Mouse (Mus musculus) gastrocnemius, postnatal 14 days (tissue): ENCODE results near the gene Pth1r. TPM values are rescaled to one million over a fixed set of nuclear protein-coding genes. Genes with fewer than 3 reads are reported as not detected.

Source experiments
- DNase-seq: peaks from one replicate; pipeline ENCODE4 v3.0.0; 2021; ENCODE audit warnings: mixed read lengths
- intact Hi-C: fragments of 180-260 bp; cut with DNase I; formaldehyde crosslinking; loops from one replicate; pipeline ENCODE4 v1.15.1; 2025; ENCODE audit warnings: low total_unique reads
- total RNA-seq, 2 experiments: library from RNA; stranded (reverse); gene quantifications; 2 replicates each; pipeline ENCODE4 v1.2.3; 2021

The Pth1r gene
- total RNA-seq, 2 experiments from 2014 or later, result 2.7 to 4.3 TPM

- DNase-seq, result no peak
- intact Hi-C loops, result no loop called here
These were observed 6.8 kb upstream of the Pth1r start for GRCm38 (mm10) chr9:110753773-110754172.

GRCm38 (mm10) chr9:110752917-110753435 lies 6.0 kb upstream of the Pth1r start:
- intact Hi-C loops, result no loop called here
- DNase-seq, result no peak

- intact Hi-C loops, result no loop called here
- no peak for DNase-seq
These were observed 4.5 kb upstream of the Pth1r start for GRCm38 (mm10) chr9:110751412-110751811.

- intact Hi-C loops, result no loop called here
- DNase-seq, result no peak
These were observed 3.7 kb upstream of the Pth1r start for GRCm38 (mm10) chr9:110750404-110751187.

GRCm38 (mm10) chr9:110748451-110748850 lies 1.5 kb upstream of the Pth1r start:
- intact Hi-C loops, result no loop called here
- no peak for DNase-seq

- DNase-seq, result no peak
- intact Hi-C loops, result no loop called here
These were observed 707 bp downstream of the Pth1r start for GRCm38 (mm10) chr9:110746238-110746637.

GRCm38 (mm10) chr9:110745752-110746151 lies 1.2 kb downstream of the Pth1r start:
- DNase-seq, result no peak
- intact Hi-C loops, result no loop called here

- intact Hi-C loops, result no loop called here
- DNase-seq, result peak; percentile 57
These were observed 3.3 kb downstream of the Pth1r start for GRCm38 (mm10) chr9:110743456-110744323.

- intact Hi-C loops, result no loop called here
- peak; percentile 36 for DNase-seq
These were observed 3.9 kb downstream of the Pth1r start for GRCm38 (mm10) chr9:110742951-110743455.

GRCm38 (mm10) chr9:110742295-110742950 lies 4.5 kb downstream of the Pth1r start:
- intact Hi-C loops, result no loop called here
- DNase-seq, result no peak

GRCm38 (mm10) chr9:110741711-110742294 lies 5.1 kb downstream of the Pth1r start, which contains the start of gene Myl3:
Gene Myl3 (plus strand): TSS chr9:110741861.
- intact Hi-C loops, result no loop called here
- DNase-seq, result no peak

GRCm38 (mm10) chr9:110739961-110740360 lies 7.0 kb downstream of the Pth1r start:
- intact Hi-C loops, result no loop called here

GRCm38 (mm10) chr9:110738054-110738453 lies 8.9 kb downstream of the Pth1r start:
- no peak for DNase-seq
- intact Hi-C loops, result no loop called here

More at GRCm38 (mm10) chr9:110739961-110740360, 7.0 kb downstream of the Pth1r start:
- DNase-seq, result no peak

- no peak for DNase-seq
- intact Hi-C loops, result no loop called here
These were observed 10.6 kb downstream of the Pth1r start for GRCm38 (mm10) chr9:110736362-110736761.

GRCm38 (mm10) chr9:110734154-110734553 lies 12.8 kb downstream of the Pth1r start:
- no peak for DNase-seq
- intact Hi-C loops, result no loop called here

- DNase-seq, result no peak
- intact Hi-C loops, result no loop called here
These were observed 13.8 kb downstream of the Pth1r start for GRCm38 (mm10) chr9:110733102-110733501.

GRCm38 (mm10) chr9:110732623-110733022 lies 14.3 kb downstream of the Pth1r start:
- intact Hi-C loops, result no loop called here
- peak; percentile 85 for DNase-seq

- no peak for DNase-seq
- intact Hi-C loops, result no loop called here
These were observed 15.1 kb downstream of the Pth1r start for GRCm38 (mm10) chr9:110731859-110732258.

GRCm38 (mm10) chr9:110729841-110730240 lies 17.1 kb downstream of the Pth1r start:
- DNase-seq, result no peak
- intact Hi-C loops, result loop anchor here (5.0 kb wide), 1 partner anchor 47 kb away; no protein-coding TSS in a partner anchor
